In the genomic region with DNA sequence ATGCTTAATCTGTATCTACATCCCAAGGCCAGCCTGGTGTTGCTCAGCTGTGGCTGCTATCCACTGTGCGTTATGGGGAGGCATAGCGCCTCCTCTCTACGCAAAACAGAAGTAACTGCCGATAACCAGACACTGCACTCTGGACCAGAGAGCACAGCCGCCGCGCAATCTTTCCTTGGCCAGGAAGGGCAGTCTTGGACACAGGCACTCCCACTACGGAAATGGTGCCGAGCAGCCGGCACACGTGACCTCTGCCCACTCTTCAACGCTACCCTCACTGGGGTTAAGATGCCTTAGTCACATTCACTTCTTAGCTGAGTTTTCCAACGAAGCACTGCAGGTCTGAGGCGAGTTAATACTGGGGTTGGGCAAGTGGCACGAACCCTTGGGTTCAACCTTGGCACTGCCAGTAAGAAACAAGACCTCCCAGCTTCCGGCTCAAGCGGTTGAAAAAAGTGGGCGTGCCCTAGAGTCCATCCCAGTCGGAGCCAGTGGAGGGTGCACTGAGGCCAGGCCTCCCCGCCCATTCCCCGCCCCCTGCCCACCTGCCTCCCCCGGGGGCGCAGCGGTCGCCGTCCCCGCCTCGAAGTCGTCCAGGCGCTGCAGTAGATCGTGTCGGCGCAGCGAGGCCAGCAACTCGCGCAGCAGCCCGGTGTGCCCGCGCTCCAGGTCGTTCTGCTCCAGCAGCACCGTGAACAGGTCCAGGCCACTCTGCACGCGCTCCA, we compare ENCODE assay signal across 1 mouse cellular context.
TF ChIP-seq lines count a peak whose summit lies in the region.

No protein-coding gene starts in this region.

TF ChIP-seq in CH12.LX, 34 proteins besides CTCF, POLR2A, EP300 and RAD21:
- no peak for TF ChIP-seq ZC3H11A (IDR thresholded peaks at IDR 0.05; ENCODE audit: low read depth, low read length)
- no peak for TF ChIP-seq PAX5 (IDR thresholded peaks at IDR 0.05; ENCODE audit: low read length)
- TF ChIP-seq TCF12 (IDR thresholded peaks at IDR 0.05; ENCODE audit: low read depth, low read length): peak; percentile 24; the same call in 1 of the 2 replicates
- no peak for TF ChIP-seq GABPA (IDR thresholded peaks at IDR 0.05; ENCODE audit: insufficient replicate concordance, low read depth, low read length)
- TF ChIP-seq NELFE (IDR thresholded peaks at IDR 0.05; ENCODE audit: low read depth, low read length): 0 out of 2 replicates have a peak, but pooled peaks have one; percentile 6
- peak; percentile 40; the same call in 1 of the 2 replicates for TF ChIP-seq MXI1 (IDR thresholded peaks at IDR 0.05; ENCODE audit: low read depth, low read length)
- TF ChIP-seq IRF4 (IDR thresholded peaks at IDR 0.05; ENCODE audit: low read depth, low read length): peak; percentile 59; the same call in 1 of the 2 replicates
- TF ChIP-seq ELF1 (IDR thresholded peaks at IDR 0.05; ENCODE audit: low read depth, low read length): peak; percentile 83
- peak; percentile 94 for TF ChIP-seq BHLHE40 (IDR thresholded peaks at IDR 0.05; ENCODE audit: low read depth, low read length)
- peak; percentile 55; the same call in 1 of the 2 replicates for TF ChIP-seq NRF1 (IDR thresholded peaks at IDR 0.05; ENCODE audit: low read depth, low read length)
- peak; percentile 90 for TF ChIP-seq USF1 (IDR thresholded peaks at IDR 0.05; ENCODE audit: low read depth, low read length)
- peak; percentile 48; the same call in 1 of the 2 replicates for TF ChIP-seq SMC3 (IDR thresholded peaks at IDR 0.05; ENCODE audit: low read depth, low read length)
- peak; percentile 87 for TF ChIP-seq USF2 (conservative IDR thresholded peaks at IDR 0.05; ENCODE audit: low read depth, low read length)
- TF ChIP-seq E2F4 (IDR thresholded peaks at IDR 0.05; ENCODE audit: insufficient replicate concordance, low read depth, low read length): no peak
- no peak for TF ChIP-seq ZNF384 (IDR thresholded peaks at IDR 0.05; ENCODE audit: low read depth, low read length)
- TF ChIP-seq HCFC1 (IDR thresholded peaks at IDR 0.05; ENCODE audit: low read depth, low read length): peak; percentile 54; the same call in 1 of the 2 replicates
- peak; percentile 25 for TF ChIP-seq ZMIZ1 (IDR thresholded peaks at IDR 0.05; ENCODE audit: low read depth, low read length)
- peak; percentile 11; the same call in 1 of the 2 replicates for TF ChIP-seq MEF2A (IDR thresholded peaks at IDR 0.05; ENCODE audit: borderline replicate concordance, low read depth, low read length)
- peak; percentile 63; the same call in 1 of the 2 replicates for TF ChIP-seq MYC (IDR thresholded peaks at IDR 0.05; ENCODE audit: low read depth, low read length)
- TF ChIP-seq MAX (IDR thresholded peaks at IDR 0.05; ENCODE audit: low read length): peak; percentile 77
